Mouse (Mus musculus): ENCODE results near the gene Pramel4.
"Not testable (repeated sequence)": the region's sequence is repeated elsewhere in the genome, so short reads cannot be mapped to it uniquely, and the experiment has no call there.

The Pramel4 gene

DNA sequence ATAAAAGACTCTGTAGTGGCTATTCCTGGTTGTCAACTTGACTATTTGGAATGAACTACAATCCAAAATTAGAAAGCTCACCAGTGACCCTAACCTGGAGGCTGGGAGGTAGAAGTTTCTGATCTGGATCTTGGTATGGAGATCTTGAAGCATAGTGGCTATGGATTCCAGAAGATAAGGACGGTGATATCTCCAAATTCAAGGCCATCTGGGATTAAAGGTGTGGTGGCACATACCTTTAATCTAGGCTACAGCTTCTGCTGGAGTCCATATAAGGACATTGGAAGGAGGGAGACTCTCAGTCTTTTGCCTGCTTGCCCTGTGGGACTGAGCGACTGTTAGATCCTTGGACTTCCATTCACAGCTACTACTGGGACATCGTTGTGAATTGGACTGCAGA, at the start of gene Pramel4:
Pramel4 (plus strand) TSS at position 301 of the 400 bp plus-strand sequence.
- not testable (repeated sequence) for DNase-seq (ENCODE audit: low spot score in 2 of 2)

DNA sequence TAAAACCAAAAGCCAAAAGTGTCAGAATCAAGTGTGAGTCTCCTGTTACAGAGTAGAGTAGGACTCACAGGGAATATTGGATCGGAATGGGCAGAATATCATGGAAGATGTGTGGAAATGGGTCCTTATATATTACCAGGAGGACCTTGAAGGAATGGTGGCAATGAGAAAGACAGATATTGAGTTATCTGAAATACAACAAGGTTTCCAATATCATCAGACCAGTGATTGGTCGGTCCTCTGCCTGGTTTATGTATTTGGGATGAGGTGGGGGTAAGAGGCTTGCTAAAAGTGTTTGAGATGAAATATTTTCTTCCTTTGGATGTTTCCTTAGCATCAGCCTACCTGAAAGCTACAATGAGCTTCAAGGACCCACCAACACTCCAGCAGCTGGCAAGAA, 47.2 kb downstream of the Pramel4 start, which contains the start of gene Gm13102:
Gm13102 (plus strand) TSS at position 301 of the 400 bp plus-strand sequence.
- DNase-seq (ENCODE audit: low spot score in 2 of 2), result not testable (repeated sequence)
